Mouse (Mus musculus): ENCODE data around the gene Slc22a3. TPM values are rescaled to one million over a fixed set of nuclear protein-coding genes. Genes with fewer than 3 reads are reported as not detected.

The Slc22a3 gene
- total and polyA plus RNA-seq, 2 experiments from 2014 or later, result 2.1 to 2.9 TPM

DNA sequence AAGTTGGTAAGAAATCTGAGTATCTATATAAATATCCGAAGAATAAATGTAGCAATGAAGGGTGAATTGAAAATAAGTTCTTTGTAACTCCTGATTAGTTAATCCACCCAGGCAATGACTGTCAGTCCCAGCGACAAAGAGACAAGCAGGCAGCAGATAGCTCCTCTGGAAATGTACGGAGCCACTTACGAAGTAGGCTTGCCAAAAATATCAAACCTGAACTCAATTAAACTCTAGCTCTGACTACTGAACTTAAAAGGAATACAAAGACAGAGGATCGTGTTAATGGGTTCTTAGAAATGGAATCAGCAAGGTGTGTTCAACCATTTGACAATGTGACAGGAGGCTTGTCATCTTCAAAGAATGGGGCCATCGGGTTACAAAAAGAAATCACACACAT lies 53.8 kb downstream of the Slc22a3 start:
- Histone ChIP-seq H3K27ac (no peak overlapping the region), H3K9me3 (ENCODE audit: low read length) (no peaks in the 10 kb centered on the region), H3K36me3 (ENCODE audit: insufficient read depth, low read length) (no peaks in the 10 kb centered on the region), H3K4me3 (ENCODE audit: low read length) (no peak overlapping the region), H3K4me2 (ENCODE audit: low read depth, low read length) (no peak overlapping the region), H3K27me3 (ENCODE audit: insufficient read depth, low read length) (no peaks in the 10 kb centered on the region), H3K9ac (replicated peaks; ENCODE audit: low read length) (no peak overlapping the region), H3K4me1 (ENCODE audit: insufficient read depth, low read length) (no peaks in the 10 kb centered on the region)
- DNase-seq (ENCODE audit: low spot score) (no peak), ATAC-seq (no peak)
- TF ChIP-seq CTCF (IDR thresholded peaks at IDR 0.05; ENCODE audit: low read depth), result no peak
- 86% methylated on average over 6 of the region's 6 CpGs for WGBS

- H3K36me3 ChIP-seq (ENCODE audit: insufficient read depth, low read length), result no peaks in the 10 kb centered on the region
- no peak overlapping the region for H3K9ac ChIP-seq (replicated peaks; ENCODE audit: low read length)
- H3K9me3 ChIP-seq (ENCODE audit: low read length), result no peaks in the 10 kb centered on the region
- TF ChIP-seq CTCF (IDR thresholded peaks at IDR 0.05; ENCODE audit: low read depth), result no peak
- ATAC-seq (no peak), DNase-seq (ENCODE audit: low spot score) (no peak)
- no peaks in the 10 kb centered on the region for H3K27me3 ChIP-seq (ENCODE audit: insufficient read depth, low read length)
- no peak overlapping the region for H3K27ac ChIP-seq
- WGBS, result 76% methylated on average over 11 of the region's 11 CpGs
- H3K4me1 ChIP-seq (ENCODE audit: insufficient read depth, low read length), result no peaks in the 10 kb centered on the region
- H3K4me3 ChIP-seq (ENCODE audit: low read length), result no peak overlapping the region
- no peak overlapping the region for H3K4me2 ChIP-seq (ENCODE audit: low read depth, low read length)
Measured at GRCm38 (mm10) chr17:12452862-12453531, 54.5 kb downstream of the Slc22a3 start.

GRCm38 (mm10) chr17:12451234-12451633 lies 56.3 kb downstream of the Slc22a3 start:
- Histone ChIP-seq H3K27me3 (ENCODE audit: insufficient read depth, low read length) (no peaks in the 10 kb centered on the region), H3K4me1 (ENCODE audit: insufficient read depth, low read length) (no peaks in the 10 kb centered on the region), H3K27ac (no peak overlapping the region), H3K9ac (replicated peaks; ENCODE audit: low read length) (no peak overlapping the region), H3K9me3 (ENCODE audit: low read length) (no peaks in the 10 kb centered on the region), H3K4me2 (ENCODE audit: low read depth, low read length) (no peak overlapping the region), H3K36me3 (ENCODE audit: insufficient read depth, low read length) (no peaks in the 10 kb centered on the region), H3K4me3 (ENCODE audit: low read length) (no peak overlapping the region)
- peak; percentile 65 for DNase-seq (ENCODE audit: low spot score)
- ATAC-seq, result peak; percentile 70; the same call in 1 of the 2 replicates
- WGBS, result 48% methylated on average over 4 of the region's 4 CpGs
- TF ChIP-seq CTCF (IDR thresholded peaks at IDR 0.05; ENCODE audit: low read depth), result peak; percentile 71

- no peaks in the 10 kb centered on the region for H3K27me3 ChIP-seq (ENCODE audit: insufficient read depth, low read length)
- H3K4me1 ChIP-seq (ENCODE audit: insufficient read depth, low read length), result no peaks in the 10 kb centered on the region
- no peak for TF ChIP-seq CTCF (IDR thresholded peaks at IDR 0.05; ENCODE audit: low read depth)
- 71% methylated on average over 2 of the region's 2 CpGs for WGBS
- no peaks in the 10 kb centered on the region for H3K36me3 ChIP-seq (ENCODE audit: insufficient read depth, low read length)
- no peak overlapping the region for H3K27ac ChIP-seq
- DNase-seq (ENCODE audit: low spot score) (no peak), ATAC-seq (no peak)
- H3K9me3 ChIP-seq (ENCODE audit: low read length), result no peaks in the 10 kb centered on the region
- no peak overlapping the region for H3K4me3 ChIP-seq (ENCODE audit: low read length)
- H3K4me2 ChIP-seq (ENCODE audit: low read depth, low read length), result no peak overlapping the region
- H3K9ac ChIP-seq (replicated peaks; ENCODE audit: low read length), result no peak overlapping the region
Measured at GRCm38 (mm10) chr17:12444561-12444960, 62.9 kb downstream of the Slc22a3 start.

DNA sequence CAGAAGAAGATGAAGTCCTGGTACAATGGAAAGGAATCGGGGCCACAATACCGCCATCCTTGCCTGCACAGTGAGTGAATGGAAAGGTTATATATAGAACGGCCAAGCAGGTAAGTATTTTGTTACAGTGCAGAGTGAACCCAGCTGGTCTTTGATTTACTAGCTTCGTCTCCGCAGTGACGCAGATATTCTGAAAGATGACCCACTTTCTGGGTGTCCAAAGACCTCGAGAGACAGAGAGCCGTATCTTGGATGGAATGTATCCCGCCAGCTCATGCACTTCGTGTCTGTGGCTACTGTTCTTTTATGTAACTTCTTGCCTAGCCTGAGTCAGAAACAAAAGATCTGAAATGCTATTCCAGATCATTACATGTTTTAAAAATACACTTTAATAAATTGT lies 69.7 kb downstream of the Slc22a3 start:
- Histone ChIP-seq H3K27me3 (ENCODE audit: insufficient read depth, low read length) (no peaks in the 10 kb centered on the region), H3K27ac (no peak overlapping the region), H3K9ac (replicated peaks; ENCODE audit: low read length) (no peak overlapping the region), H3K4me3 (ENCODE audit: low read length) (no peak overlapping the region), H3K4me1 (ENCODE audit: insufficient read depth, low read length) (no peaks in the 10 kb centered on the region), H3K36me3 (ENCODE audit: insufficient read depth, low read length) (no peaks in the 10 kb centered on the region), H3K4me2 (ENCODE audit: low read depth, low read length) (no peak overlapping the region), H3K9me3 (ENCODE audit: low read length) (no peaks in the 10 kb centered on the region)
- WGBS, result 82% methylated on average over 10 of the region's 10 CpGs
- TF ChIP-seq CTCF (IDR thresholded peaks at IDR 0.05; ENCODE audit: low read depth), result no peak
- DNase-seq (ENCODE audit: low spot score) (no peak), ATAC-seq (no peak)

DNA sequence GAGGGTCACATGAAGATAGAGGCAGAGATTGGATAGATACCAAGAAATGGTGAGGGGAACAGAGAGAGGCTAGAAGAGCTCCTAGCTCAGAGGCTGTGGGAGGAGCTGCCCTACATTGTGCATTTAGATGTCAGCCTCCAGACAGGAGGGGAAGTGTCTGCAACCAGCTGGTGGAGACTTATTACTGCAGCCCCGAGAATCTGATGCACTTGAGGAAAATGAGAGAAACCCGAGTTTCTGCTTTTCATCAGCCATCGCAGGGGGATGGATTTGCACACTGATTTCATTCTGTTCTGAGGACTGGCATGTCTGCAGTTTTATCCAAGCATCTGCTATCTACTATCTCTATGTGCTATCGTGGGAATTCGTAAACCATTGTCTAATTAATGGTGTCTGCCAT lies 75.8 kb downstream of the Slc22a3 start:
- no peaks in the 10 kb centered on the region for H3K9me3 ChIP-seq (ENCODE audit: low read length)
- DNase-seq (ENCODE audit: low spot score), result peak; percentile 43
- H3K36me3 ChIP-seq (ENCODE audit: insufficient read depth, low read length), result no peaks in the 10 kb centered on the region
- 61% methylated on average over 5 of the region's 5 CpGs for WGBS
- ATAC-seq, result peak; percentile 85
- H3K27me3 ChIP-seq (ENCODE audit: insufficient read depth, low read length), result no peaks in the 10 kb centered on the region
- no peak overlapping the region for H3K9ac ChIP-seq (replicated peaks; ENCODE audit: low read length)
- H3K4me1 ChIP-seq (ENCODE audit: insufficient read depth, low read length), result no peaks in the 10 kb centered on the region
- peak overlapping the region; percentile 15; the same call in 1 of the 2 replicates for H3K27ac ChIP-seq
- no peak overlapping the region for H3K4me2 ChIP-seq (ENCODE audit: low read depth, low read length)
- TF ChIP-seq CTCF (IDR thresholded peaks at IDR 0.05; ENCODE audit: low read depth), result peak; percentile 21; the same call in 1 of the 2 replicates
- H3K4me3 ChIP-seq (ENCODE audit: low read length), result no peak overlapping the region

DNA sequence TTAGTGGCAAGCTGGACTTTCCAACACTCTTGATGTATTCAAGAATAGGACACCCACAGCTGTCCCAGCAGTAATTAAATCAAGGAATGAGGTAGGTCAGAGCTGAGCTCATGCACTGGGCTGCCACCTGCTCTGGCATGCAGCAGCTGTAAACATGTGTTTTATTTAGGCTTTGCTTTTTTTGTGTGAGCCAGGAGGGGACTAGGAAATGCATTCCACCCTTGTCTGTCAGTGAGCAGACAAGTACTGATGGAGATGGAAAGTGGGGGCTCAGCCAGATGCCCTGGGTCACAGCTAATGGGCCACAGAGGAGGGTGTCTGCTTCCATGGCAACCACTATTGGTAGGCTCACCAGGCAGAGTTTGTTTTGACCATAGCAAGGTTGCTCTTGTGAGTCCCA lies 79.1 kb downstream of the Slc22a3 start:
- no peak overlapping the region for H3K9ac ChIP-seq (replicated peaks; ENCODE audit: low read length)
- no peak overlapping the region for H3K27ac ChIP-seq
- no peaks in the 10 kb centered on the region for H3K9me3 ChIP-seq (ENCODE audit: low read length)
- no peaks in the 10 kb centered on the region for H3K4me1 ChIP-seq (ENCODE audit: insufficient read depth, low read length)
- H3K27me3 ChIP-seq (ENCODE audit: insufficient read depth, low read length), result no peaks in the 10 kb centered on the region
- H3K4me2 ChIP-seq (ENCODE audit: low read depth, low read length), result no peak overlapping the region
- TF ChIP-seq CTCF (IDR thresholded peaks at IDR 0.05; ENCODE audit: low read depth), result no peak
- no peak overlapping the region for H3K4me3 ChIP-seq (ENCODE audit: low read length)
- ATAC-seq (no peak), DNase-seq (ENCODE audit: low spot score) (peak; percentile 20)
- no peaks in the 10 kb centered on the region for H3K36me3 ChIP-seq (ENCODE audit: insufficient read depth, low read length)
